Mouse (Mus musculus) stomach, embryonic 14.5 days (tissue): ENCODE measurements around the gene Cdk20. TPM values are rescaled to one million over a fixed set of nuclear protein-coding genes. Genes with fewer than 3 reads are reported as not detected.

Experiments used
- ATAC-seq: fragments of 200-750 bp; cut with Nextera tagmentation; 2 replicates; pipeline ENCODE4 v1.8.0; 2017; ENCODE audit warnings: low read depth, moderate TSS enrichment; ENCODE audit not compliant: insufficient number of reproducible peaks, insufficient read depth, low FRiP score
- H3K27ac ChIP-seq: fragments of 300-500 bp; sonication (generic); 2 replicates; pipeline ENCODE4 v1.5.1; 2014; ENCODE audit warnings: mild to moderate bottlenecking, low read length, moderate library complexity, mixed read lengths
- H3K27me3 ChIP-seq: fragments of 300-500 bp; sonication (generic); 2 replicates; pipeline ENCODE4 v1.6.1; 2014; ENCODE audit warnings: low read length, control low read depth, mixed read lengths; ENCODE audit not compliant: control insufficient read depth, insufficient read depth
- H3K36me3 ChIP-seq: fragments of 300-500 bp; sonication (generic); 2 replicates; pipeline ENCODE4 v1.6.1; 2014; ENCODE audit warnings: mild to moderate bottlenecking, control low read depth, low read length, moderate library complexity, mixed read lengths; ENCODE audit not compliant: control insufficient read depth, insufficient read depth
- H3K4me1 ChIP-seq: fragments of 300-500 bp; sonication (generic); 2 replicates; pipeline ENCODE4 v1.6.1; 2014; ENCODE audit warnings: low read length, control low read depth, mixed read lengths; ENCODE audit not compliant: control insufficient read depth, insufficient read depth
- H3K4me2 ChIP-seq: fragments of 300-500 bp; sonication (generic); replicated peaks from 2 replicates; pipeline ENCODE4 v1.6.1; 2014; ENCODE audit warnings: low read depth, low read length, control low read depth
- H3K4me3 ChIP-seq: fragments of 300-500 bp; sonication (generic); 2 replicates; pipeline ENCODE4 v1.5.1; 2014; ENCODE audit warnings: low read depth, low read length, control low read depth
- H3K9ac ChIP-seq: fragments of 300-500 bp; sonication (generic); replicated peaks from 2 replicates; pipeline ENCODE4 v1.6.1; 2014; ENCODE audit warnings: low read depth, mild to moderate bottlenecking, control low read depth, low read length, moderate library complexity, mixed read lengths
- H3K9me3 ChIP-seq: fragments of 300-500 bp; sonication (generic); 2 replicates; pipeline ENCODE4 v1.6.1; 2016; ENCODE audit warnings: low read depth, low read length, control low read depth; ENCODE audit not compliant: control insufficient read depth
- WGBS: fragments of 180-500 bp; shearing (Covaris S2); extraction: QIAGEN DNeasy Blood & Tissue Kit; methylation state at CpG from one replicate; pipeline ENCODE4 v1.1.7; 2014; 5-methylcytosine and 5-hydroxymethylcytosine counted together
- polyA plus RNA-seq: library from polyadenylated mRNA; unstranded; fragments of >200 nt; fragmentation: Nextera tagmentation; extraction: Ambion mirVana; gene quantifications from 2 replicates; pipeline ENCODE4 v1.2.1, GENCODE M21; 2014

The Cdk20 gene
- polyA plus RNA-seq, 1 experiment from 2014 or later = 8.8 TPM

- Histone ChIP-seq H3K4me1 (no peaks in the 10 kb centered on the region), H3K36me3 (no peaks in the 10 kb centered on the region), H3K9me3 (no peaks in the 10 kb centered on the region), H3K4me2 (no peak overlapping the region), H3K27me3 (no peaks in the 10 kb centered on the region), H3K4me3 (no peak overlapping the region), H3K27ac (no peak overlapping the region), H3K9ac (no peak overlapping the region)
- ATAC-seq = no peak
- 67% methylated on average over 3 of the region's 3 CpGs for WGBS
These were observed 30.1 kb upstream of the Cdk20 start for GRCm38 (mm10) chr13:64402006-64402405.

DNA sequence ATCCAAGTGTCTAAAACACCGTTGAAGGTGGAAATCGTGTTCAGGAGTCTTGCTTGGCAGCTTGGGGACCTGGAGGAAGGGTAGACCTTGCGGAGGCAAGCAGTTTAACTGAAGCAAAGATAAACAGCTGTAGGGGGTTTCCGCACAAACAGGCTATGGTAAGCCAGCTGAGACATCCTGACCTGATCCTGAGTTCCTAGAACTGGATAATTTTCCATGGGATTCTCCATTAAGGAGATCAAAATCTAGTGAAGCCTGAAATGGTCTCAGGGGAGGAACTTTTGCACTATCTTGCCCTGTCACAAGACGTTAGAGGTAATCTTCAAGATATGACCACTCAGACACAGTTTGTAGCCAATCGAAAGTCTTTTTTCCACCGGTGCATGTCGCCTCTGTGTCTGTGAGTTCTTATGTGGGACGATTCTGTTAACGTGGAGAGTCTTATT lies 29.6 kb upstream of the Cdk20 start:
- no peak overlapping the region for H3K4me3 ChIP-seq
- H3K9me3 ChIP-seq = no peaks in the 10 kb centered on the region
- no peak overlapping the region for H3K4me2 ChIP-seq
- no peaks in the 10 kb centered on the region for H3K4me1 ChIP-seq
- H3K36me3 ChIP-seq = no peaks in the 10 kb centered on the region
- no peaks in the 10 kb centered on the region for H3K27me3 ChIP-seq
- H3K9ac ChIP-seq = no peak overlapping the region
- no peak for ATAC-seq
- 87% methylated on average over 10 of the region's 10 CpGs for WGBS
- no peak overlapping the region for H3K27ac ChIP-seq

GRCm38 (mm10) chr13:64402951-64403460 lies 29.1 kb upstream of the Cdk20 start:
- Histone ChIP-seq H3K9ac (no peak overlapping the region), H3K27ac (no peak overlapping the region), H3K9me3 (no peaks in the 10 kb centered on the region), H3K4me2 (no peak overlapping the region), H3K36me3 (no peaks in the 10 kb centered on the region), H3K4me3 (no peak overlapping the region), H3K27me3 (no peaks in the 10 kb centered on the region), H3K4me1 (no peaks in the 10 kb centered on the region)
- no peak for ATAC-seq
- 88% methylated on average over 8 of the region's 8 CpGs for WGBS

DNA sequence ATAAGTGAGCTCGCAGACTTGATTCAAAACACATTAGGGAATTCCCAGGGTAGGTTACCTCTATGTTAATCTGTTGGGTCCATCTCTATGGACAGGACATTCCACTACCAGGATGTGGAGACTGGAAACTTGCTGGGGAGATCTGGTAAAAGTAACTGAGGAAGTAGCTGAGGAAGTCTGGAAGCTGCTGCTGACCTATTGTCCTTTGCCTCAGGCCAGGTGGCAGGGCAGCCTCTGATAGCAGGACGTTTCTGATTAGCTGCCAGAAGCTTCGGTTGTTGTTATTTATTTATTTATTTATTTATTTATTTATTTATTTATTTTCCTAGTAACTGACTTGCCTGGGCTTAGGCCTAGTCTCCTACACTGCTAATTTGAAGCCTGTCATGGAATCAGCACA lies 28.6 kb upstream of the Cdk20 start:
- Histone ChIP-seq H3K36me3 (no peaks in the 10 kb centered on the region), H3K9me3 (no peaks in the 10 kb centered on the region), H3K4me1 (no peaks in the 10 kb centered on the region), H3K27ac (no peak overlapping the region), H3K4me2 (no peak overlapping the region), H3K9ac (no peak overlapping the region), H3K27me3 (no peaks in the 10 kb centered on the region), H3K4me3 (no peak overlapping the region)
- WGBS = 63% methylated on average over 3 of the region's 3 CpGs
- no peak for ATAC-seq

- Histone ChIP-seq H3K9ac (no peak overlapping the region), H3K27ac (no peak overlapping the region), H3K9me3 (no peaks in the 10 kb centered on the region), H3K4me2 (no peak overlapping the region), H3K4me1 (no peaks in the 10 kb centered on the region), H3K36me3 (no peaks in the 10 kb centered on the region), H3K27me3 (no peaks in the 10 kb centered on the region), H3K4me3 (no peak overlapping the region)
- 72% methylated on average over 6 of the region's 6 CpGs for WGBS
- ATAC-seq = no peak
These were observed 26.6 kb upstream of the Cdk20 start for GRCm38 (mm10) chr13:64405550-64405949.

GRCm38 (mm10) chr13:64407992-64408391 lies 24.1 kb upstream of the Cdk20 start:
- H3K36me3 ChIP-seq = no peaks in the 10 kb centered on the region
- no peak overlapping the region for H3K4me2 ChIP-seq
- H3K9me3 ChIP-seq = no peaks in the 10 kb centered on the region
- no peak overlapping the region for H3K9ac ChIP-seq
- ATAC-seq = no peak
- no peak overlapping the region for H3K4me3 ChIP-seq
- no peaks in the 10 kb centered on the region for H3K4me1 ChIP-seq
- no peaks in the 10 kb centered on the region for H3K27me3 ChIP-seq
- H3K27ac ChIP-seq = no peak overlapping the region
- WGBS = 91% methylated on average over 5 of the region's 5 CpGs

GRCm38 (mm10) chr13:64410604-64411003 lies 21.5 kb upstream of the Cdk20 start:
- no peak overlapping the region for H3K9ac ChIP-seq
- 58% methylated on average over 5 of the region's 5 CpGs for WGBS
- H3K27ac ChIP-seq = no peak overlapping the region
- H3K27me3 ChIP-seq = no peaks in the 10 kb centered on the region
- ATAC-seq = no peak
- no peaks in the 10 kb centered on the region for H3K9me3 ChIP-seq
- no peaks in the 10 kb centered on the region for H3K36me3 ChIP-seq
- H3K4me2 ChIP-seq = no peak overlapping the region
- H3K4me1 ChIP-seq = no peaks in the 10 kb centered on the region
- H3K4me3 ChIP-seq = no peak overlapping the region

- Histone ChIP-seq H3K9me3 (no peaks in the 10 kb centered on the region), H3K9ac (no peak overlapping the region), H3K4me3 (no peak overlapping the region), H3K27ac (no peak overlapping the region), H3K4me2 (no peak overlapping the region), H3K4me1 (no peaks in the 10 kb centered on the region), H3K36me3 (no peaks in the 10 kb centered on the region), H3K27me3 (no peaks in the 10 kb centered on the region)
- 69% methylated on average over 2 of the region's 2 CpGs for WGBS
- no peak for ATAC-seq
These were observed 20.8 kb upstream of the Cdk20 start for GRCm38 (mm10) chr13:64411282-64411681.

DNA sequence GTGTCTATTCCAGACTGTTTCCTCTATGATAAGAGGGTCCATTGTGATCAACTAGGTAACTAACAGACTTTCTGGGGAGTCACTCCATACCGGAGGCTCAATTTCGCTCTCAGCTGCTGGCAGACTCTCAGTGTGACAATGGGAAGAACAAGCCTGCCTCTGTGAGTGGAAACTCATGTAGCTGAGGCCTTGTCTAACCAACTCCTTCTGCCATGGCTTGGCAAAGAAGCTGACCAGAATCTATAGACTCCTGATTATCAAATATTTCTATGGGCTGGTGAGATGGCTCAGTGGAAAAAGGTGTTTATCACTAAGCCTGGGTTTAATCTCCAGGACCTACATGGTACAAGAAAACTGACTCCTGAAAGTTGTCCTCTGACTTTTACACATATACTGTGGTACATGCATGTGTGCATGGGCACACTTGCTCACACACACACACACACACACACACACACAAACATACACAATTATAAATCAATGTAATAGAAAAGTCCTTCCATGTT lies 19.3 kb upstream of the Cdk20 start:
- no peaks in the 10 kb centered on the region for H3K9me3 ChIP-seq
- no peaks in the 10 kb centered on the region for H3K27me3 ChIP-seq
- WGBS = 76% methylated on average over 2 of the region's 2 CpGs
- ATAC-seq = no peak
- H3K27ac ChIP-seq = no peak overlapping the region
- no peak overlapping the region for H3K4me3 ChIP-seq
- no peak overlapping the region for H3K4me2 ChIP-seq
- H3K9ac ChIP-seq = no peak overlapping the region
- H3K4me1 ChIP-seq = no peaks in the 10 kb centered on the region
- no peaks in the 10 kb centered on the region for H3K36me3 ChIP-seq
